Mouse (Mus musculus): Measurements from ENCODE around the gene Ms4a14. TPM values are rescaled to one million over a fixed set of nuclear protein-coding genes. Genes with fewer than 3 reads are reported as not detected.

Ms4a14 gene
- not detected for polyA plus RNA-seq (2012; fragmentation: generic; extraction: Trizol)
- long read RNA-seq, experiment 1 = 0 reads
- long read RNA-seq, experiment 2 = 0 reads

- no peaks in the 10 kb centered on the region for H3K27me3 ChIP-seq (ENCODE audit: control insufficient read depth, insufficient read depth, insufficient read length)
- H3K79me3 ChIP-seq (ENCODE audit: low read depth) = no peaks in the 10 kb centered on the region
- no peak within 1 kb of the TSS for H3K4me3 ChIP-seq (ENCODE audit: insufficient read depth, poor library complexity, severe bottlenecking)
- H3K36me3 ChIP-seq (ENCODE audit: control insufficient read depth, insufficient read depth) = no peaks in the 10 kb centered on the region
- TF ChIP-seq CTCF (IDR thresholded peaks at IDR 0.05; ENCODE audit: control insufficient read depth, insufficient read depth, insufficient read length) = no peak
- no peak for TF ChIP-seq USF1 (IDR thresholded peaks at IDR 0.05; ENCODE audit: low read depth)
- TF ChIP-seq FOSL1 (IDR thresholded peaks at IDR 0.05; ENCODE audit: insufficient read depth, low read length, poor library complexity, severe bottlenecking) = no peak
- TF ChIP-seq MAX (IDR thresholded peaks at IDR 0.05) = no peak
- no peak for TF ChIP-seq MYOD1 (IDR thresholded peaks at IDR 0.05; ENCODE audit: control insufficient read depth, insufficient read length, low read depth)
- TF ChIP-seq CEBPB (IDR thresholded peaks at IDR 0.05; ENCODE audit: low read depth) = no peak
- TF ChIP-seq MYOG (IDR thresholded peaks at IDR 0.05; ENCODE audit: control insufficient read depth, extremely low read depth, insufficient read length) = no peak
- H3K79me2 ChIP-seq (ENCODE audit: control insufficient read depth, insufficient read depth) = no peaks in the 10 kb centered on the region
- no peak within 1 kb of the TSS for H3ac ChIP-seq (ENCODE audit: control insufficient read depth, insufficient read length, low read depth)
Observed at GRCm38 (mm10) chr19:11314354-11314753, at the start of gene Ms4a14. Gene Ms4a14 (minus strand): TSS chr19:11314454.

DNA sequence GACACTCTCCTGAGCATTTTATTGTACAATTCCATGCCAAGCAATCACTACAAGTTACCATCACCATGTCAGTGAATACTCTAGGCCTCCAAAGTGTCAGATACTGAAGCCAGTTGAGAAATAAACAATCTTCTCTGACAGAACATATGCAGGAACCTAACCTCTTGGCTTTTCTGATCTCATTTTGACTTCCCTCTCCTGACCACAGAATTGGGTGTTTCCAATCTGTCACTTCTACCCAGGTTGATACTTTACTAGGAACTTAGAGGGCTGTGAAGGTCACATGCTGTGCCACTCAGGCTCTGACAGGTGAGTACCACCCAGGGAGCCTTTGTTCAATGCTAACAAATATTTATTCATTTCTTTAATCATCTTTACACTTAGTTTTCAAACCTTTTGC, 47.7 kb upstream of the Ms4a14 start:
- no peak overlapping the region for H3K4me3 ChIP-seq (ENCODE audit: insufficient read depth, poor library complexity, severe bottlenecking)
- H3K79me2 ChIP-seq (ENCODE audit: control insufficient read depth, insufficient read depth) = no peaks in the 10 kb centered on the region
- H3K27me3 ChIP-seq (ENCODE audit: control insufficient read depth, insufficient read depth, insufficient read length) = no peaks in the 10 kb centered on the region
- no peak overlapping the region for H3ac ChIP-seq (ENCODE audit: control insufficient read depth, insufficient read length, low read depth)
- no peaks in the 10 kb centered on the region for H3K79me3 ChIP-seq (ENCODE audit: low read depth)
- H3K36me3 ChIP-seq (ENCODE audit: control insufficient read depth, insufficient read depth) = no peaks in the 10 kb centered on the region
- no peak for TF ChIP-seq MAX (IDR thresholded peaks at IDR 0.05)

DNA sequence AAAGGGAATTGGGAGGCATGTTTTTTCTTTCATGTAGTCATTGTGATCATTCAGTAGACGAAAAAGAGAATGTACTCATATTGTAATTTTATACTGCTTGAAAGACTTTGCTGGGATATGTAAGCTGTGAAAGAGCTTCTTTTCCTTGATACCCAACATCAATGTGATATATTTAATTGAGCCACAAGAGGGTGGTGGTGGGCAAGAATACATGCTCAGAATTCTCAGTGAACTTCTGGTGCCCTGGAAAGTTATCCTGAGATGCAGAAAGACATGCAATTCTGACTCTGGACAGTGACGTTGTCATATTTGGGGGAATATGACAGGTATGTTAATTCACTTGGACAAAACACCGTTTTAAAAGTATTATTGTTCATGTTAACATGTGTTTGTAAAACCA, 45.9 kb upstream of the Ms4a14 start:
- Histone ChIP-seq H3ac (ENCODE audit: control insufficient read depth, insufficient read length, low read depth) (no peak overlapping the region), H3K27me3 (ENCODE audit: control insufficient read depth, insufficient read depth, insufficient read length) (no peaks in the 10 kb centered on the region), H3K36me3 (ENCODE audit: control insufficient read depth, insufficient read depth) (no peaks in the 10 kb centered on the region), H3K79me2 (ENCODE audit: control insufficient read depth, insufficient read depth) (no peaks in the 10 kb centered on the region), H3K4me3 (ENCODE audit: insufficient read depth, poor library complexity, severe bottlenecking) (no peak overlapping the region), H3K79me3 (ENCODE audit: low read depth) (no peaks in the 10 kb centered on the region)
- TF ChIP-seq MYOD1 (IDR thresholded peaks at IDR 0.05; ENCODE audit: control insufficient read depth, insufficient read length, low read depth) (no peak), MYOG (IDR thresholded peaks at IDR 0.05; ENCODE audit: control insufficient read depth, extremely low read depth, insufficient read length) (no peak)

DNA sequence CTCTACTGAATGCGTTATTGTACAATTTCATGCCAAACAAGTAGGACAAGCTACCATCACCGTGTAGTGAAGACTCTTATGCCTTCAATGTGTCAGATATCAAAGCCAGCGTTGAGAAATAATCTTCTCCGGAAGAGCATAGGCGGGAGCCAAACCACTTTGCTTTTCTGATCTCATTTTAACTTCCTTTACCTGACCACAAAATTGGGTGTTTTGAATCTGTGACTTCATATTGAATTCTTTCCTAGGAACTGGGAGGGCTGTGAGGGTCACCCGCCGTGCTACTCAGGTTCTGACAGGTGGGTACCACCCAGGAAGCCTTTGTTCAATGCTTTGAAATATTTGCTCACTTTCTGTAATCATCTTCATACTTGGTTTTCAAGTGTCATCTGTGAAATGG, 41.5 kb upstream of the Ms4a14 start:
- Histone ChIP-seq H3K79me3 (ENCODE audit: low read depth) (no peaks in the 10 kb centered on the region), H3K4me3 (ENCODE audit: insufficient read depth, poor library complexity, severe bottlenecking) (no peak overlapping the region), H3ac (ENCODE audit: control insufficient read depth, insufficient read length, low read depth) (no peak overlapping the region), H3K79me2 (ENCODE audit: control insufficient read depth, insufficient read depth) (no peaks in the 10 kb centered on the region), H3K27me3 (ENCODE audit: control insufficient read depth, insufficient read depth, insufficient read length) (no peaks in the 10 kb centered on the region), H3K36me3 (ENCODE audit: control insufficient read depth, insufficient read depth) (no peaks in the 10 kb centered on the region)
- TF ChIP-seq CTCF (IDR thresholded peaks at IDR 0.05; ENCODE audit: control insufficient read depth, insufficient read depth, insufficient read length) = no peak

- TF ChIP-seq USF1 (IDR thresholded peaks at IDR 0.05; ENCODE audit: low read depth) = no peak
- no peak for TF ChIP-seq MYOD1 (IDR thresholded peaks at IDR 0.05; ENCODE audit: control insufficient read depth, insufficient read length, low read depth)
- no peak for TF ChIP-seq CEBPB (IDR thresholded peaks at IDR 0.05; ENCODE audit: low read depth)
- TF ChIP-seq MYOG (IDR thresholded peaks at IDR 0.05; ENCODE audit: control insufficient read depth, extremely low read depth, insufficient read length) = no peak
- TF ChIP-seq FOSL1 (IDR thresholded peaks at IDR 0.05; ENCODE audit: insufficient read depth, low read length, poor library complexity, severe bottlenecking) = no peak
- no peak for TF ChIP-seq CTCF (IDR thresholded peaks at IDR 0.05; ENCODE audit: control insufficient read depth, insufficient read depth, insufficient read length)
- no peak for TF ChIP-seq MAX (IDR thresholded peaks at IDR 0.05)
- H3K27me3 ChIP-seq (ENCODE audit: control insufficient read depth, insufficient read depth, insufficient read length) = no peaks in the 10 kb centered on the region
- H3K4me3 ChIP-seq (ENCODE audit: insufficient read depth, poor library complexity, severe bottlenecking) = no peak overlapping the region
- no peaks in the 10 kb centered on the region for H3K36me3 ChIP-seq (ENCODE audit: control insufficient read depth, insufficient read depth)
- H3K79me3 ChIP-seq (ENCODE audit: low read depth) = no peaks in the 10 kb centered on the region
- H3ac ChIP-seq (ENCODE audit: control insufficient read depth, insufficient read length, low read depth) = no peak overlapping the region
- H3K79me2 ChIP-seq (ENCODE audit: control insufficient read depth, insufficient read depth) = no peaks in the 10 kb centered on the region
Observed at GRCm38 (mm10) chr19:11351878-11352277, 37.6 kb upstream of the Ms4a14 start.

GRCm38 (mm10) chr19:11349698-11350481, 35.6 kb upstream of the Ms4a14 start:
- Histone ChIP-seq H3K27me3 (ENCODE audit: control insufficient read depth, insufficient read depth, insufficient read length) (no peaks in the 10 kb centered on the region), H3K36me3 (ENCODE audit: control insufficient read depth, insufficient read depth) (no peaks in the 10 kb centered on the region), H3K79me2 (ENCODE audit: control insufficient read depth, insufficient read depth) (no peaks in the 10 kb centered on the region), H3K4me3 (ENCODE audit: insufficient read depth, poor library complexity, severe bottlenecking) (no peak overlapping the region), H3ac (ENCODE audit: control insufficient read depth, insufficient read length, low read depth) (no peak overlapping the region), H3K79me3 (ENCODE audit: low read depth) (no peaks in the 10 kb centered on the region)
- TF ChIP-seq CEBPB (IDR thresholded peaks at IDR 0.05; ENCODE audit: low read depth) = no peak
- no peak for TF ChIP-seq CTCF (IDR thresholded peaks at IDR 0.05; ENCODE audit: control insufficient read depth, insufficient read depth, insufficient read length)
- no peak for TF ChIP-seq USF1 (IDR thresholded peaks at IDR 0.05; ENCODE audit: low read depth)
- no peak for TF ChIP-seq MYOD1 (IDR thresholded peaks at IDR 0.05; ENCODE audit: control insufficient read depth, insufficient read length, low read depth)
